Mouse (Mus musculus) G1E-ER4 (cell line): ENCODE results near the gene Trim65. TPM values are rescaled to one million over a fixed set of nuclear protein-coding genes. Genes with fewer than 3 reads are reported as not detected.

Experiments
- GATA1 ChIP-seq: IDR thresholded peaks from one replicate; pipeline ENCODE4 v1.8.0; 2012; ENCODE audit warnings: low read length, inconsistent platforms
- polyA plus RNA-seq: library from polyadenylated mRNA; stranded (reverse); fragments of >175 nt; gene quantifications from 2 replicates; pipeline ENCODE4 v1.2.3, GENCODE M21; 2012

The Trim65 gene
- polyA plus RNA-seq, 1 experiment: not detected

- no peak for TF ChIP-seq GATA1
These were observed 26.8 kb downstream of the Trim65 start for GRCm38 (mm10) chr11:116104006-116104646.

GRCm38 (mm10) chr11:116103572-116103971 lies 27.4 kb downstream of the Trim65 start:
- TF ChIP-seq GATA1: no peak

- TF ChIP-seq GATA1: no peak
These were observed 28.5 kb downstream of the Trim65 start for GRCm38 (mm10) chr11:116102472-116102871.

- no peak for TF ChIP-seq GATA1
These were observed 29.0 kb downstream of the Trim65 start for GRCm38 (mm10) chr11:116101931-116102381.

GRCm38 (mm10) chr11:116100839-116101238 lies 30.1 kb downstream of the Trim65 start:
- TF ChIP-seq GATA1: no peak

- TF ChIP-seq GATA1: no peak
These were observed 30.5 kb downstream of the Trim65 start for GRCm38 (mm10) chr11:116100385-116100784.

GRCm38 (mm10) chr11:116099462-116099861 lies 31.5 kb downstream of the Trim65 start:
- TF ChIP-seq GATA1: no peak

- no peak for TF ChIP-seq GATA1
These were observed 32.0 kb downstream of the Trim65 start for GRCm38 (mm10) chr11:116098711-116099460.

- no peak for TF ChIP-seq GATA1
These were observed 34.5 kb downstream of the Trim65 start for GRCm38 (mm10) chr11:116096213-116097108.

GRCm38 (mm10) chr11:116095573-116095972 lies 35.4 kb downstream of the Trim65 start:
- no peak for TF ChIP-seq GATA1

GRCm38 (mm10) chr11:116093771-116094565 lies 37.0 kb downstream of the Trim65 start:
- TF ChIP-seq GATA1: no peak

- no peak for TF ChIP-seq GATA1
These were observed 39.3 kb downstream of the Trim65 start for GRCm38 (mm10) chr11:116091591-116091990.

- TF ChIP-seq GATA1: no peak
These were observed 41.4 kb downstream of the Trim65 start for GRCm38 (mm10) chr11:116089545-116089944.

- no peak for TF ChIP-seq GATA1
These were observed 42.1 kb downstream of the Trim65 start for GRCm38 (mm10) chr11:116088741-116089394.
